Mouse (Mus musculus) intestine, embryonic 16.5 days (tissue): ENCODE results near the gene Larp4b. TPM values are rescaled to one million over a fixed set of nuclear protein-coding genes. Genes with fewer than 3 reads are reported as not detected.
A peak's percentile ranks its signal among the peaks of the same experiment; 100 is the strongest.

Experiments
- ATAC-seq: fragments of 200-750 bp; cut with Nextera tagmentation; 2 replicates; pipeline ENCODE4 v1.8.0; 2017; ENCODE audit warnings: moderate TSS enrichment, moderate library complexity
- H3K27ac ChIP-seq: fragments of 300-500 bp; sonication (generic); 2 replicates; pipeline ENCODE4 v1.5.1; 2014; ENCODE audit warnings: mild to moderate bottlenecking, low read length
- H3K27me3 ChIP-seq: fragments of 300-500 bp; sonication (generic); replicated peaks from 2 replicates; pipeline ENCODE4 v1.6.1; 2014; ENCODE audit warnings: low read length, control low read depth, mixed read lengths; ENCODE audit not compliant: control insufficient read depth, insufficient read depth
- H3K36me3 ChIP-seq: fragments of 300-500 bp; sonication (generic); 2 replicates; pipeline ENCODE4 v1.6.1; 2014; ENCODE audit warnings: low read length, control low read depth; ENCODE audit not compliant: control insufficient read depth, insufficient read depth
- H3K4me1 ChIP-seq: fragments of 300-500 bp; sonication (generic); 2 replicates; pipeline ENCODE4 v1.6.1; 2014; ENCODE audit warnings: low read length, control low read depth, mixed read lengths; ENCODE audit not compliant: control insufficient read depth, insufficient read depth
- H3K4me2 ChIP-seq: fragments of 300-500 bp; sonication (generic); 2 replicates; pipeline ENCODE4 v1.6.1; 2014; ENCODE audit warnings: low read depth, low read length, control low read depth
- H3K4me3 ChIP-seq: fragments of 300-500 bp; sonication (generic); 2 replicates; pipeline ENCODE4 v1.5.1; 2014; ENCODE audit warnings: mild to moderate bottlenecking, low read length
- H3K9ac ChIP-seq: fragments of 300-500 bp; sonication (generic); 2 replicates; pipeline ENCODE4 v1.6.1; 2014; ENCODE audit warnings: low read depth, low read length
- H3K9me3 ChIP-seq: fragments of 300-500 bp; sonication (generic); 2 replicates; pipeline ENCODE4 v1.6.1; 2016; ENCODE audit warnings: low read length, control low read depth; ENCODE audit not compliant: control insufficient read depth
- WGBS: fragments of 180-500 bp; shearing (Covaris S2); extraction: QIAGEN DNeasy Blood & Tissue Kit; methylation state at CpG from one replicate; pipeline ENCODE4 v1.1.7; 2014; 5-methylcytosine and 5-hydroxymethylcytosine counted together
- polyA plus RNA-seq: library from polyadenylated mRNA; unstranded; fragments of >200 nt; fragmentation: Nextera tagmentation; extraction: Ambion mirVana; gene quantifications from 2 replicates; pipeline ENCODE4 v1.2.1, GENCODE M21; 2015

Larp4b gene
- polyA plus RNA-seq, 1 experiment from 2014 or later: 32.1 TPM

DNA sequence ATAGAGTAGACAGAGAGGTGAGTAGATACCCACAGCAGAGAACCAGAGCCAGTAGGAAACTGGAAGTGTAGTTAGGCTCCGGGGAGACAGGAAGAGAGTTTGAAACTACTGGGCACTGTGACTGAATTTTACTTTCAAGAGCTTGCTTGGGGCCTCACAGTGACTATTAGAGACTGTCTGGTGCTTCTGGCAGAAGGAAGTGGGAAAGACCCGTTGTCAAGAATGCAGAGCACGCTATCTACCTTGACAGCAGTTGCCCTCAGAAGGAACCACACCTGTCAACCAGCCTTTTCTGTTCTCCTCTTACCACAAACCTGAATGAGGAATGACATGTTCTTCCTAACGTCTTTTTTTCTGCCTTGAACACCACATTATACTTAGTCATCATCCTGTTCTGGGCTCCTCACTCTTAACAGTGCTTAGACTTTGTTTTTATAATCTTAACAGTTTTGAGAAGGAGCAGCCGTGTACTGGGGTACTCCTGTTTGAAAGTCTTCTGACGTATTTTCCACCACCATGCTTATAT is 45.8 kb downstream of the Larp4b start:
- no peak overlapping the region for H3K9ac ChIP-seq
- H3K9me3 ChIP-seq: no peaks in the 10 kb centered on the region
- no peak for ATAC-seq
- WGBS: 68% methylated on average over 6 of the region's 6 CpGs
- H3K27me3 ChIP-seq: no peaks in the 10 kb centered on the region
- H3K4me2 ChIP-seq: no peak overlapping the region
- H3K36me3 ChIP-seq: peaks cover 7% of the 10 kb centered on the region; the same call in 1 of the 2 replicates
- H3K27ac ChIP-seq: no peak overlapping the region
- H3K4me3 ChIP-seq: no peak overlapping the region
- no peaks in the 10 kb centered on the region for H3K4me1 ChIP-seq

- peak; percentile 79 for ATAC-seq
- H3K9ac ChIP-seq: no peak overlapping the region
- H3K27ac ChIP-seq: no peak overlapping the region
- no peak overlapping the region for H3K4me2 ChIP-seq
- H3K4me1 ChIP-seq: no peaks in the 10 kb centered on the region
- no peaks in the 10 kb centered on the region for H3K27me3 ChIP-seq
- no peaks in the 10 kb centered on the region for H3K9me3 ChIP-seq
- WGBS: 64% methylated on average over 10 of the region's 10 CpGs
- no peak overlapping the region for H3K4me3 ChIP-seq
- H3K36me3 ChIP-seq: peaks cover 7% of the 10 kb centered on the region; the same call in 1 of the 2 replicates
Measured at GRCm38 (mm10) chr13:9140204-9140603, 46.5 kb downstream of the Larp4b start.

- H3K27ac ChIP-seq: no peak overlapping the region
- H3K4me1 ChIP-seq: no peaks in the 10 kb centered on the region
- H3K27me3 ChIP-seq: no peaks in the 10 kb centered on the region
- H3K36me3 ChIP-seq: 0 out of 2 replicates have a peak, but pooled peaks cover 2% of the 10 kb centered on the region
- no peak overlapping the region for H3K4me3 ChIP-seq
- H3K9ac ChIP-seq: no peak overlapping the region
- H3K4me2 ChIP-seq: no peak overlapping the region
- WGBS: 71% methylated on average over 2 of the region's 2 CpGs
- no peaks in the 10 kb centered on the region for H3K9me3 ChIP-seq
- no peak for ATAC-seq
Measured at GRCm38 (mm10) chr13:9142371-9142770, 48.7 kb downstream of the Larp4b start.

DNA sequence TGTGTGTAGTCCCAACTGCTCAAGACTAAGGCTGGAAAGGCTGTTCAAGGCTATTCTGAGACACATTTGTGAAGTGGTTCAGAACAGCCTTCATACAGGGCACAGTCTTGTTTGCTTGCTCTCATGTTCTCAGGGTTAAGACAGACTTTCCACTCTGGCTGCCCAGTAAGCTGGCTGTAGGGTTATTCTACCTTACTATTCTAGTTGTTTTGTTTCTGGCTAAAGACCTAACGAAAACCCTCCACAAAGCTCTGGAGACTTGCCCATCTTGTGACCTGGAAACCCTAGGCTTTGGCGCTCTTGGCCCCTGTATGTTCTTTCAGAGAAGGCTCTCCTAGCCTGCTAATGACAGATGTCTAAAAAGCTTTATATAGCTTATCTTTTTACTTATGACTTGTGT is 55.1 kb downstream of the Larp4b start:
- no peak for ATAC-seq
- H3K27me3 ChIP-seq: no peaks in the 10 kb centered on the region
- H3K4me2 ChIP-seq: no peak overlapping the region
- peak overlapping the region; percentile 61; the same call in 1 of the 2 replicates for H3K27ac ChIP-seq
- no peaks in the 10 kb centered on the region for H3K9me3 ChIP-seq
- H3K4me3 ChIP-seq: no peak overlapping the region
- no peak overlapping the region for H3K9ac ChIP-seq
- peaks cover 8% of the 10 kb centered on the region for H3K4me1 ChIP-seq
- 81% methylated on average over 2 of the region's 2 CpGs for WGBS
- H3K36me3 ChIP-seq: peaks cover 2% of the 10 kb centered on the region; the same call in 1 of the 2 replicates

GRCm38 (mm10) chr13:9149473-9150217 is 56.0 kb downstream of the Larp4b start:
- Histone ChIP-seq H3K27me3 (no peaks in the 10 kb centered on the region), H3K4me1 (peaks cover 8% of the 10 kb centered on the region), H3K27ac (peak overlapping the region; percentile 41; the same call in 1 of the 2 replicates), H3K36me3 (peaks cover 5% of the 10 kb centered on the region; the same call in 1 of the 2 replicates), H3K9me3 (no peaks in the 10 kb centered on the region), H3K4me3 (no peak overlapping the region), H3K9ac (no peak overlapping the region), H3K4me2 (no peak overlapping the region)
- WGBS: 66% methylated on average over 7 of the region's 7 CpGs
- ATAC-seq: no peak

GRCm38 (mm10) chr13:9151100-9151499 is 57.4 kb downstream of the Larp4b start:
- H3K9ac ChIP-seq: no peak overlapping the region
- H3K27ac ChIP-seq: peak overlapping the region; percentile 69
- peaks cover 8% of the 10 kb centered on the region for H3K4me1 ChIP-seq
- H3K27me3 ChIP-seq: no peaks in the 10 kb centered on the region
- peak; percentile 94 for ATAC-seq
- 63% methylated on average over 6 of the region's 6 CpGs for WGBS
- H3K9me3 ChIP-seq: no peaks in the 10 kb centered on the region
- H3K4me3 ChIP-seq: no peak overlapping the region
- H3K4me2 ChIP-seq: peak overlapping the region; percentile 11; the same call in 1 of the 2 replicates
- H3K36me3 ChIP-seq: peaks cover 6% of the 10 kb centered on the region; the same call in 1 of the 2 replicates

GRCm38 (mm10) chr13:9151619-9152018 is 57.9 kb downstream of the Larp4b start:
- peak overlapping the region; percentile 69 for H3K27ac ChIP-seq
- H3K4me2 ChIP-seq: peak overlapping the region; percentile 11; the same call in 1 of the 2 replicates
- H3K36me3 ChIP-seq: peaks cover 6% of the 10 kb centered on the region; the same call in 1 of the 2 replicates
- H3K9me3 ChIP-seq: no peaks in the 10 kb centered on the region
- H3K27me3 ChIP-seq: no peaks in the 10 kb centered on the region
- H3K4me3 ChIP-seq: no peak overlapping the region
- H3K4me1 ChIP-seq: peaks cover 8% of the 10 kb centered on the region
- H3K9ac ChIP-seq: no peak overlapping the region
- 75% methylated on average over 4 of the region's 4 CpGs for WGBS
- peak; percentile 56 for ATAC-seq

DNA sequence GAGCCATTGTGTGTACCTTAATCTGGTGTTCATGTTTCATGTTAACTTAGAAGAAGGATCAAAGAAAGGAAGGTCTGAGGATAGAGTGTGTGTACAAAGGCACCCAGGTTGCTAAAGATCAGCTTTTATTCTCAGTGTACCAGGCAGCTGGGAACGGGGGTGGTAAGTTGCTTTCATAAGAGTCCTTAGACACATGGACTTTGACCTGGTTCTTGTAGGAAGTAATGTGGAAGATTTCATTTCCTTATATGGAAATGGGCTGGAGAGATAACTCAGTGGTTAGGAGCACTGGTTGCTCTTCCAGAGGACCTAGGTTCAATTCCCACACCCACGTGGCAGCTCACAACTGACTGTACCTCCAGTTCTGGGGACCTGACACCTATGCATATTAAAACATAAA is 58.6 kb downstream of the Larp4b start:
- no peak overlapping the region for H3K4me3 ChIP-seq
- no peak overlapping the region for H3K9ac ChIP-seq
- no peaks in the 10 kb centered on the region for H3K27me3 ChIP-seq
- H3K36me3 ChIP-seq: peaks cover 6% of the 10 kb centered on the region; the same call in 1 of the 2 replicates
- H3K4me2 ChIP-seq: no peak overlapping the region
- peak; percentile 73 for ATAC-seq
- H3K9me3 ChIP-seq: no peaks in the 10 kb centered on the region
- 65% methylated on average over 2 of the region's 2 CpGs for WGBS
- H3K27ac ChIP-seq: peak overlapping the region; percentile 69; the same call in 1 of the 2 replicates
- H3K4me1 ChIP-seq: peaks cover 8% of the 10 kb centered on the region

- H3K27ac ChIP-seq: no peak overlapping the region
- no peaks in the 10 kb centered on the region for H3K9me3 ChIP-seq
- H3K4me2 ChIP-seq: no peak overlapping the region
- H3K9ac ChIP-seq: no peak overlapping the region
- 0 out of 2 replicates have a peak, but pooled peaks cover 4% of the 10 kb centered on the region for H3K36me3 ChIP-seq
- ATAC-seq: no peak
- H3K4me3 ChIP-seq: no peak overlapping the region
- 82% methylated on average over 9 of the region's 9 CpGs for WGBS
- H3K4me1 ChIP-seq: peaks cover 8% of the 10 kb centered on the region
- no peaks in the 10 kb centered on the region for H3K27me3 ChIP-seq
Measured at GRCm38 (mm10) chr13:9153803-9154202, 60.1 kb downstream of the Larp4b start.
